Mouse (Mus musculus): ENCODE results near the gene Mut. TPM values are rescaled to one million over a fixed set of nuclear protein-coding genes. Genes with fewer than 3 reads are reported as not detected.
A peak's percentile ranks its signal among the peaks of the same experiment; 100 is the strongest.

The Mut gene
- polyA plus RNA-seq, 1 experiment, result 4.8 TPM

- no peaks in the 10 kb centered on the region for H3K79me3 ChIP-seq (ENCODE audit: low read depth)
- H3ac ChIP-seq (ENCODE audit: control insufficient read depth, insufficient read length, low read depth), result no peak overlapping the region
- no peaks in the 10 kb centered on the region for H3K36me3 ChIP-seq (ENCODE audit: control insufficient read depth, insufficient read depth)
- no peaks in the 10 kb centered on the region for H3K27me3 ChIP-seq (ENCODE audit: control insufficient read depth, insufficient read depth, insufficient read length)
- no peak for TF ChIP-seq MAX (IDR thresholded peaks at IDR 0.05)
- TF ChIP-seq USF1 (IDR thresholded peaks at IDR 0.05; ENCODE audit: low read depth), result no peak
- TF ChIP-seq CTCF (IDR thresholded peaks at IDR 0.05; ENCODE audit: control insufficient read depth, insufficient read depth, insufficient read length), result no peak
- TF ChIP-seq FOSL1 (IDR thresholded peaks at IDR 0.05; ENCODE audit: insufficient read depth, low read length, poor library complexity, severe bottlenecking), result no peak
- TF ChIP-seq MYOG (IDR thresholded peaks at IDR 0.05; ENCODE audit: control insufficient read depth, extremely low read depth, insufficient read length), result no peak
- no peak for TF ChIP-seq MYOD1 (IDR thresholded peaks at IDR 0.05; ENCODE audit: control insufficient read depth, insufficient read length, low read depth)
- TF ChIP-seq CEBPB (IDR thresholded peaks at IDR 0.05; ENCODE audit: low read depth), result no peak
- no peak overlapping the region for H3K4me3 ChIP-seq (ENCODE audit: insufficient read depth, poor library complexity, severe bottlenecking)
- no peaks in the 10 kb centered on the region for H3K79me2 ChIP-seq (ENCODE audit: control insufficient read depth, insufficient read depth)
These were observed 31.1 kb upstream of the Mut start for GRCm38 (mm10) chr17:40903345-40903744.

DNA sequence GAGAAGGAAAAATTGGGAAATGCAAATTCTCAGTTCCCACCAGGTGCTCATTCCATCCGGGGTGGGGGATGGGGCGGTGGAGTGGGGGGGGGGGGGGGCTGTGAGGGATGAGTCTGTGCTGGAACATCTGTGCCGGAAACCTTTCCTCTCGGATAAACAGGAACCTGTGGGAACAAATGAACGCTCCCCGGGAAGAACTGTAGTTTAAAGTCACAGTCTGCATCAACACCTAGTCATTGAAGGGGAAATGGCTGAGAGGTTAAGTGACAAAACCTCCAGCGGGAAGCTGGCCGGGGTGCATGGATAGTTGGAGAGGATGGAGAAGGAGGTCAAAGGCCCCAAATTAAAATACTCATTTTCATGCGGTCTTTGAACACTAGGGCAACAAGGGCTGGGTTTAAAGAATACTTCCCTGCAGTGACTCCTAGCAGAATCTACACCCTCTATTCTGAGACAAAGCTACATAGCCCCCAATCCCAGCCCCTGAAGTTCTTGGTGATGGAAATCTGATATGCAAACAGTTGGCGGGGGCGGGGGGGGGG lies 30.4 kb upstream of the Mut start:
- no peaks in the 10 kb centered on the region for H3K36me3 ChIP-seq (ENCODE audit: control insufficient read depth, insufficient read depth)
- no peak overlapping the region for H3ac ChIP-seq (ENCODE audit: control insufficient read depth, insufficient read length, low read depth)
- no peaks in the 10 kb centered on the region for H3K79me3 ChIP-seq (ENCODE audit: low read depth)
- H3K27me3 ChIP-seq (ENCODE audit: control insufficient read depth, insufficient read depth, insufficient read length), result no peaks in the 10 kb centered on the region
- TF ChIP-seq CEBPB (IDR thresholded peaks at IDR 0.05; ENCODE audit: low read depth) (no peak), MAX (IDR thresholded peaks at IDR 0.05) (no peak)
- H3K4me3 ChIP-seq (ENCODE audit: insufficient read depth, poor library complexity, severe bottlenecking), result no peak overlapping the region
- no peaks in the 10 kb centered on the region for H3K79me2 ChIP-seq (ENCODE audit: control insufficient read depth, insufficient read depth)

DNA sequence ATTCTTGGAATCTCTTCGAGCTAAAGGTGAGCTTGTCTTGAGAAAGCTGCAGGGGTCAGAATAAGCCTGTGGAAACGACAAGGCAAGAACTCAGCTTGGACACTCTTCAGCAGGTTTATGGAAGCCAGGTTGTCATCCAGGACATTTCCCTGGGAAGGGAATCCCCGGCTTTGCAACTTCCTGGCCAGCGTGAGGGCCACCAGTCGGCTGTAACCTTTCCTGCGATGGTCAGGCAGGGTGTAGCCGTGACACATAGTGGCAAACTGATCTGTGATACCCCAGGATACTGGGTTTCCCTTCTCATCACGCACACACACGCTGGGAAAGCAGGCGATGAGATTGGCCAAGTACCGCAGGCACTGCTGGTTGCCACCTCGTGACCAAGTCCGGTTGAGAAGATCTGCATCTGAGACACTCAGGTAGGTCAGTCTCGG lies 29.7 kb upstream of the Mut start:
- H3K79me2 ChIP-seq (ENCODE audit: control insufficient read depth, insufficient read depth), result no peaks in the 10 kb centered on the region
- no peaks in the 10 kb centered on the region for H3K36me3 ChIP-seq (ENCODE audit: control insufficient read depth, insufficient read depth)
- no peak for TF ChIP-seq MYOD1 (IDR thresholded peaks at IDR 0.05; ENCODE audit: control insufficient read depth, insufficient read length, low read depth)
- TF ChIP-seq CEBPB (IDR thresholded peaks at IDR 0.05; ENCODE audit: low read depth), result no peak
- H3K79me3 ChIP-seq (ENCODE audit: low read depth), result no peaks in the 10 kb centered on the region
- H3K4me3 ChIP-seq (ENCODE audit: insufficient read depth, poor library complexity, severe bottlenecking), result no peak overlapping the region
- H3K27me3 ChIP-seq (ENCODE audit: control insufficient read depth, insufficient read depth, insufficient read length), result no peaks in the 10 kb centered on the region
- H3ac ChIP-seq (ENCODE audit: control insufficient read depth, insufficient read length, low read depth), result no peak overlapping the region

GRCm38 (mm10) chr17:40914250-40914649 lies 20.2 kb upstream of the Mut start, which contains the start of gene Glyatl3:
Glyatl3 (minus strand) TSS chr17:40914350.
- Histone ChIP-seq H3K36me3 (ENCODE audit: control insufficient read depth, insufficient read depth) (no peaks in the 10 kb centered on the region), H3K79me2 (ENCODE audit: control insufficient read depth, insufficient read depth) (no peaks in the 10 kb centered on the region), H3ac (ENCODE audit: control insufficient read depth, insufficient read length, low read depth) (no peak within 1 kb of the TSS), H3K27me3 (ENCODE audit: control insufficient read depth, insufficient read depth, insufficient read length) (no peaks in the 10 kb centered on the region), H3K79me3 (ENCODE audit: low read depth) (no peaks in the 10 kb centered on the region), H3K4me3 (ENCODE audit: insufficient read depth, poor library complexity, severe bottlenecking) (no peak within 1 kb of the TSS)
- TF ChIP-seq CTCF (IDR thresholded peaks at IDR 0.05; ENCODE audit: control insufficient read depth, insufficient read depth, insufficient read length) (no peak), MYOD1 (IDR thresholded peaks at IDR 0.05; ENCODE audit: control insufficient read depth, insufficient read length, low read depth) (no peak), USF1 (IDR thresholded peaks at IDR 0.05; ENCODE audit: low read depth) (no peak), FOSL1 (IDR thresholded peaks at IDR 0.05; ENCODE audit: insufficient read depth, low read length, poor library complexity, severe bottlenecking) (no peak), CEBPB (IDR thresholded peaks at IDR 0.05; ENCODE audit: low read depth) (no peak), MYOG (IDR thresholded peaks at IDR 0.05; ENCODE audit: control insufficient read depth, extremely low read depth, insufficient read length) (no peak), MAX (IDR thresholded peaks at IDR 0.05) (no peak)

DNA sequence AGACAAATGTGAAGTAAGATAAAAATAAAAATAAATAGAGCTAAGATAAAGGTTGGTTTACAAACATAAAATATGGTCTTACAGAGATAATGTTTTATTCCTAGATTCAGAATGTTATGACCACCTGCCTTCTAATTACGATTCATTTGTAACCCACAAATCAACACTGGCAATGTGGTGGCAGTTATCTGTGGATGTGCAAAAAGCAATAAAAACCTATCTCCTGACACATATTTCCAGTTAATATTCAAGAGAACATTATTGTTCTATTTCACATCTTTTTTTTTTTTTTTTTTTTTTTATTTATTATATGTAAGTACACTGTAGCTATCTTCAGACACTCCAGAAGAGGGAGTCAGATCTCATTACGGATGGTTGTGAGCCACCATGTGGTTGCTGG lies 19.0 kb upstream of the Mut start:
- no peaks in the 10 kb centered on the region for H3K79me3 ChIP-seq (ENCODE audit: low read depth)
- TF ChIP-seq USF1 (IDR thresholded peaks at IDR 0.05; ENCODE audit: low read depth) (no peak), MYOD1 (IDR thresholded peaks at IDR 0.05; ENCODE audit: control insufficient read depth, insufficient read length, low read depth) (no peak), CEBPB (IDR thresholded peaks at IDR 0.05; ENCODE audit: low read depth) (no peak), MYOG (IDR thresholded peaks at IDR 0.05; ENCODE audit: control insufficient read depth, extremely low read depth, insufficient read length) (no peak), CTCF (IDR thresholded peaks at IDR 0.05; ENCODE audit: control insufficient read depth, insufficient read depth, insufficient read length) (no peak), MAX (IDR thresholded peaks at IDR 0.05) (no peak), FOSL1 (IDR thresholded peaks at IDR 0.05; ENCODE audit: insufficient read depth, low read length, poor library complexity, severe bottlenecking) (no peak)

DNA sequence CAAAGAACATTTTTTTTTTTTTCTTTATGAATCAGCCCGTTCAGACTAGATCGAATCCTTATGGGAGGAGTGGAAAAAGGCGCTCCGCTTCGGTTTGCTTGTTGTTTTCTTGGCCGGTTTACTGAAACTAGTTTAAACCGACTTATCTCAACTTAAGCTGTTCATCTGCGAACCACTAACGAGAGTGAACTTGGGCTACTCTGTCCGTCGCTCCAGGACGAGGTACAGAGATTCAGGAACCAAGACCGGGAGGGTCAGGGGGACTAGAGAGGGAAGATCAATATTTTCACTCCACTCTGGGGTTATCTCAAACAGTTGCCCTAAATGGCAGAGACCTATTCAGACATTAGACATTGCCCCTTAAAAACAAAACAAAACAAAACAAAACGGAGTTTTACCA lies 500 bp upstream of the Mut start:
- H3K27me3 ChIP-seq (ENCODE audit: control insufficient read depth, insufficient read depth, insufficient read length), result no peaks in the 10 kb centered on the region
- H3ac ChIP-seq (ENCODE audit: control insufficient read depth, insufficient read length, low read depth), result peak overlapping the region; percentile 61
- peak overlapping the region; percentile 59 for H3K4me3 ChIP-seq (ENCODE audit: insufficient read depth, poor library complexity, severe bottlenecking)
- TF ChIP-seq USF1 (IDR thresholded peaks at IDR 0.05; ENCODE audit: low read depth) (no peak), CTCF (IDR thresholded peaks at IDR 0.05; ENCODE audit: control insufficient read depth, insufficient read depth, insufficient read length) (no peak), FOSL1 (IDR thresholded peaks at IDR 0.05; ENCODE audit: insufficient read depth, low read length, poor library complexity, severe bottlenecking) (no peak), MYOD1 (IDR thresholded peaks at IDR 0.05; ENCODE audit: control insufficient read depth, insufficient read length, low read depth) (no peak), MAX (IDR thresholded peaks at IDR 0.05) (no peak), CEBPB (IDR thresholded peaks at IDR 0.05; ENCODE audit: low read depth) (no peak), MYOG (IDR thresholded peaks at IDR 0.05; ENCODE audit: control insufficient read depth, extremely low read depth, insufficient read length) (no peak)
- H3K79me2 ChIP-seq (ENCODE audit: control insufficient read depth, insufficient read depth), result peaks cover 14% of the 10 kb centered on the region
- peaks cover 22% of the 10 kb centered on the region for H3K36me3 ChIP-seq (ENCODE audit: control insufficient read depth, insufficient read depth)
- H3K79me3 ChIP-seq (ENCODE audit: low read depth), result peaks cover 8% of the 10 kb centered on the region

More for the DNA sequence above, 19.0 kb upstream of the Mut start:
- Histone ChIP-seq H3K36me3 (ENCODE audit: control insufficient read depth, insufficient read depth) (no peaks in the 10 kb centered on the region), H3ac (ENCODE audit: control insufficient read depth, insufficient read length, low read depth) (no peak overlapping the region), H3K27me3 (ENCODE audit: control insufficient read depth, insufficient read depth, insufficient read length) (no peaks in the 10 kb centered on the region), H3K79me2 (ENCODE audit: control insufficient read depth, insufficient read depth) (no peaks in the 10 kb centered on the region), H3K4me3 (ENCODE audit: insufficient read depth, poor library complexity, severe bottlenecking) (no peak overlapping the region)

Data from C2C12 (cell line).